Mouse (Mus musculus) brown adipose tissue, adult 24 weeks (tissue): ENCODE data around the gene Mmp7. TPM values are rescaled to one million over a fixed set of nuclear protein-coding genes. Genes with fewer than 3 reads are reported as not detected.

Source experiments
- H3K27ac ChIP-seq: fragments of 200-500 bp; replicated peaks from 2 replicates; pipeline ENCODE4 v1.5.1; 2012; ENCODE audit warnings: low read depth, mild to moderate bottlenecking, low read length
- H3K4me1 ChIP-seq: fragments of 200-500 bp; 2 replicates; pipeline ENCODE4 v1.6.1; 2012; ENCODE audit warnings: low read length, mixed read lengths; ENCODE audit not compliant: control insufficient read depth, insufficient read depth, insufficient read length
- H3K4me3 ChIP-seq: fragments of 200-500 bp; 2 replicates; pipeline ENCODE4 v1.5.1; 2012; ENCODE audit warnings: low read depth, mild to moderate bottlenecking, low read length, moderate library complexity; ENCODE audit not compliant: insufficient read depth
- polyA plus RNA-seq: library from polyadenylated mRNA; stranded (reverse); fragments of >200 nt; gene quantifications from 2 replicates; pipeline ENCODE4 v1.2.4, GENCODE M21; 2012; ENCODE audit not compliant: missing spikeins, insufficient read depth, insufficient read length

Mmp7 gene
- not detected in 2 replicates for polyA plus RNA-seq

GRCm38 (mm10) chr9:7691790-7692189, at the start of gene Mmp7:
Mmp7 (plus strand) TSS chr9:7692090.
- Histone ChIP-seq H3K4me3 (no peak within 1 kb of the TSS), H3K27ac (no peak within 1 kb of the TSS), H3K4me1 (no peaks in the 10 kb centered on the region)

GRCm38 (mm10) chr9:7647901-7648300, 44.0 kb upstream of the Mmp7 start:
- no peak overlapping the region for H3K27ac ChIP-seq

GRCm38 (mm10) chr9:7650397-7651180, 41.3 kb upstream of the Mmp7 start:
- Histone ChIP-seq H3K27ac (no peak overlapping the region), H3K4me1 (no peaks in the 10 kb centered on the region), H3K4me3 (no peak overlapping the region)

More at GRCm38 (mm10) chr9:7647901-7648300, 44.0 kb upstream of the Mmp7 start:
- no peak overlapping the region for H3K4me3 ChIP-seq
- no peaks in the 10 kb centered on the region for H3K4me1 ChIP-seq

GRCm38 (mm10) chr9:7652351-7653085, 39.4 kb upstream of the Mmp7 start:
- H3K4me3 ChIP-seq: no peak overlapping the region
- H3K4me1 ChIP-seq: no peaks in the 10 kb centered on the region
- no peak overlapping the region for H3K27ac ChIP-seq

DNA sequence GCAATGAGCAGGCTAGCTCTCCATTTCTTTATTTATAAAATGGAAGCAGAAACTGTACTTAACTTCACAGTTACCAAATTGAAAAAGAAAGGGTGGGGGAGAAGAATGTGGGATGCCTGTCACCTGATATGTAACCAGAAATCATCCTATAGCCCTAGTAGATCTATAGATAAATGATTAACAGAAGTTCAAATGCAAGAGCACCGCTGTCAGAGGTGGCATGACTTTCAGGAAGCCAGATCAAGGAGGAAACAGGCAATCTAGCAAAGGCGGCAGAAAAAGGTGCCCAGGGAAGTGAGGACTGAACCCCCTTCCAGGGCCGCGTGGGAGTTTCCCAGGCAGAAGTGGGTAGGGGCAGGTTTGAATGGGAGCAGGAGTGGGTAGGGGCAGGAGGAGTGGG, 33.9 kb upstream of the Mmp7 start:
- Histone ChIP-seq H3K4me1 (no peaks in the 10 kb centered on the region), H3K27ac (no peak overlapping the region), H3K4me3 (no peak overlapping the region)

GRCm38 (mm10) chr9:7659469-7660020, 32.3 kb upstream of the Mmp7 start:
- H3K4me1 ChIP-seq: no peaks in the 10 kb centered on the region

DNA sequence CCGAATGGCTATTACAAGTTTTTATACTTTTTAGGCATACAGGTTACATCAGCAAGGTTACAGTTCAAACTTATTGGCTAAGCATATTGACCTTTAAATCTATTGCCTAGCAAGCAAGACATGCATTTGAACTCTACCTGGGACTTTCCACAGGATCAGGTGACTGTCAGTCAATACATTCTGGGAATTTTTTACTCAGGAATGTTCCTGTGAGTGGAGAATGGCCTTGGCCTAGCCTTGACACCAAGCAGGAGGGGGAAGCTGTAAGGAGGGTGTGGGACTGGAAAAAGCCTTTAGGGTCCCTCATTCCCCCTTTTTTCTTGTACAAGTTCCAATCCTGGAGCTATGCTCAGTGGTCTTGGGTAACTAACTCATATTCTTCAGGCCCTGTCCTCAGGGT, 30.5 kb upstream of the Mmp7 start:
- Histone ChIP-seq H3K27ac (no peak overlapping the region), H3K4me3 (no peak overlapping the region), H3K4me1 (no peaks in the 10 kb centered on the region)

More at GRCm38 (mm10) chr9:7659469-7660020, 32.3 kb upstream of the Mmp7 start:
- Histone ChIP-seq H3K27ac (no peak overlapping the region), H3K4me3 (no peak overlapping the region)

GRCm38 (mm10) chr9:7669674-7670073, 22.2 kb upstream of the Mmp7 start:
- Histone ChIP-seq H3K4me1 (no peaks in the 10 kb centered on the region), H3K27ac (no peak overlapping the region), H3K4me3 (no peak overlapping the region)

GRCm38 (mm10) chr9:7672985-7673384, 18.9 kb upstream of the Mmp7 start:
- no peaks in the 10 kb centered on the region for H3K4me1 ChIP-seq
- no peak overlapping the region for H3K4me3 ChIP-seq
- H3K27ac ChIP-seq: no peak overlapping the region

DNA sequence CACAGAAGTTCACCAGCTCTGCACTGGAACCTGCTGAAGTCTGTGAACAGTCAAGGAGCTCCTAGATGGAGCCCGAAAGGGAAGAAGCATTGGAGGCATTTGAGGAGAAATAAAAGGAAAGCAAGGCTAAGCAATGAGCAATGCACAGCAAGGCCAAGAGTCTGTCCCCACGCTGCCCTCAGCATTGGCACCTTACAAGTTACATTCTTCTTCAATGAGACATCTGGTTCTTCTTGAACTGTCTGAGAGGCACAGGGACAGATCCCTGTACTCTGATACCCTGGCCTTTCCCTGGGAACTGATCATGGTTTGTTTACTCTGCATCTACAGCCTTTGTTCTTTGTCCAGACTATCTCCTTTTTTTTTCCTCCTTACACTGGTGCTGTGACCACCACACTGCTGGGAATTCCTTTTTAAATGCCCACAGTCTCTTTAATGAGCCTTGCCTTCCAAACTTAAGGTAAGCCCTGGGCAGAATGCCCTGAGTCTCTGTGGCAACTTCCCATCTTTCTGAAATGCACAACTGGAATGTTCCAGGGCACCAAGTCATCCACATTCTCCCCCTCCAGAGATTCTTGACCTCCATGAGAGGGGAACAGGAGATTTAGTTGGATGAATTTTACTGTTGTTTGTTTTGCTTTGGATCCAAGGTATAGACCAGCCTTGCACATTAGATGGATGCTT, 13.6 kb upstream of the Mmp7 start:
- no peak overlapping the region for H3K27ac ChIP-seq
- H3K4me3 ChIP-seq: no peak overlapping the region
- H3K4me1 ChIP-seq: no peaks in the 10 kb centered on the region

DNA sequence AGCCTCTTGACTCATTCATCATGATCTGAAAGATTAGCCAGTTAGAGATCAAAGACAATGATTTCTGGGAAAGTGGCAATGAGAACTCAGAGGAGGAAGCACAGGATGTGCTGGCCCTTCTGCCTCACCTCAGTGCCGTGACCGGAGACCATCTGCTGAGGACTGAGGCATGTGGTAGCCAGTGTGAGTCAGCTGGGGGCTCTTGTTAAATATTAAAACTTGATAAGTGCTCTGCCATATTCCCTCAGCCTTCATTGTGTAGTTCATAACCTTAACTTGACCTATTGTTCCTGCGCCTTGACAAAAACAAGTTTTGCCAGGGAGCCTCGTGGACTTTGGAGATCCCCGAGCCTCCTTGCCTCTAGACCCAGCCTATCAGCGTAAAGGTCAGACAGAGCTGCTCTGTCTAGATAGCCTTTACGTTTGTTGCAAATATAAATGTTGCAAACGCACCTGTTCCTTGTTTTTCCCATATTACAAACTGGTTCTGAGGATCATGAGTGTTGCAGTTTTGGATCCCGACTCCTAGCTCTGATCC, 9.7 kb upstream of the Mmp7 start:
- Histone ChIP-seq H3K4me3 (no peak overlapping the region), H3K27ac (no peak overlapping the region), H3K4me1 (no peaks in the 10 kb centered on the region)

DNA sequence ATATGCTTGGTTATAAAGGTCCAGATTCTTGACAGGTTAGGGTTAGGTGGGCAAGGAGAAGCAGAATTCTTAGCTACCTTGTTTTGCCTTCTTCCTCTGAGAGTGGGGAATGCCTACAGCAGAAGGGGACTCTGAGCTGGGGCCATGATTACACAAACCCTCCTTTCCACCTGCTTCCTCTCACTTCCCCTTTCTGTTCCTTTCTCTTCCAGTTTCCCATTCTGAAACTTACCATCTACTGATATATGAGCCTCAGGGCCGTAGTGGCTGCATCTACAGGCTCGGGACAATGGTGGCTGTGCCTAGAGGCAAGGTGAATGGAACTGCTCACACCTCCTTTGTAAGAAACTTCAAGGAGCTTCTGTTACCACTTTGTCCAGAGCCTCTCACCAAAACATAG, 5.9 kb upstream of the Mmp7 start:
- Histone ChIP-seq H3K27ac (no peak overlapping the region), H3K4me3 (no peak overlapping the region), H3K4me1 (no peaks in the 10 kb centered on the region)

GRCm38 (mm10) chr9:7689799-7690198, 2.1 kb upstream of the Mmp7 start:
- Histone ChIP-seq H3K4me3 (no peak overlapping the region), H3K4me1 (no peaks in the 10 kb centered on the region), H3K27ac (no peak overlapping the region)

GRCm38 (mm10) chr9:7693961-7694360, 2.1 kb downstream of the Mmp7 start:
- no peak overlapping the region for H3K27ac ChIP-seq
- H3K4me3 ChIP-seq: no peak overlapping the region
- H3K4me1 ChIP-seq: no peaks in the 10 kb centered on the region

GRCm38 (mm10) chr9:7695646-7696045, 3.8 kb downstream of the Mmp7 start:
- Histone ChIP-seq H3K4me1 (no peaks in the 10 kb centered on the region), H3K27ac (no peak overlapping the region), H3K4me3 (no peak overlapping the region)
